Mouse (Mus musculus) mammary gland, adult 2 months (tissue): ENCODE results near the gene Krtap10-4. TPM values are rescaled to one million over a fixed set of nuclear protein-coding genes. Genes with fewer than 3 reads are reported as not detected.

Experiments
- polyA plus RNA-seq: library from polyadenylated mRNA; depleted of rRNA; stranded (reverse); fragments of >200 nt; gene quantifications from 2 replicates; pipeline ENCODE4 v1.2.3, GENCODE M21; 2012; ENCODE audit warnings: low replicate concordance; rRNA removed

Gene Krtap10-4
- not detected in 2 replicates for polyA plus RNA-seq

DNA sequence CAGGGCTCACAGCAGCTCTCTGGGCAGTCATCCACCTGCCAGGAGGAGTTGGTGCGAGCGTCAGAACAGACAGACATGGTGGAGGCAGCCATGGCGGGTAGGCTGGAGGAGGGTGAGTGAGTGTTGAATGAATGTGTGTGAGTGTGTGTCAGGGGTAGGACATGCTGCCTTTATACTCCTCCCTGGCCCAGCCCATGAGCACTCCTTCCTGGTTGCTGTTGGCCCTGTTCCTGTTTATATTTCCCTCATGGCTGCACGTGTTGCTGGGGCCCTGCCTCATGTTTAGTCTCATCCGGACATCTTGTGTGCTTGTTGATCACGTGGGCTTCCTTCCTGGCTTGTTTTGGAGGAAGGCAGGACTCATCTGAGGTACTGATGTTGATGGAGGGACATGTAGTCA lies at the start of gene Krtap10-4:
Gene Krtap10-4, minus strand, starts transcription at position 145 of the 400 bp plus-strand sequence.

DNA sequence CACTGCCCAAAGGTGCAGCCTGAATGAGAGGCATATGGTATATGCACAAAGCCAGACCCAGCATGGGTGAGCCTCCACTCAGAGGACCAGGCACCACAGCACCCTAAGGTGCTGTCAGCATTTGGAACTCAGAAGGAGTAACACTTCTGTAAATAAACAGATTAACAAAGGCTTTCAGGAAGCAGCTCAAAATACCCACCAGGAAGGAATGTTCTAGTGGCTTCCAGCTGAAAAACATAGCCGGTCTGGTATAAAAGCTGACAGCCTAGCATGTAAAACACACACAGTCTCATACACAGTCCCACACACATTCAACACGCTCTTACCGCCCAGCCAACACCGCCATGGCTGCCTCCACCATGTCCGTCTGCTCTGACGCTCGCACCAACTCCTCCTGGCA lies 34.8 kb upstream of the Krtap10-4 start, which contains the start of gene Gm3285:
Gene Gm3285, plus strand, starts transcription at position 301 of the 400 bp plus-strand sequence.

DNA sequence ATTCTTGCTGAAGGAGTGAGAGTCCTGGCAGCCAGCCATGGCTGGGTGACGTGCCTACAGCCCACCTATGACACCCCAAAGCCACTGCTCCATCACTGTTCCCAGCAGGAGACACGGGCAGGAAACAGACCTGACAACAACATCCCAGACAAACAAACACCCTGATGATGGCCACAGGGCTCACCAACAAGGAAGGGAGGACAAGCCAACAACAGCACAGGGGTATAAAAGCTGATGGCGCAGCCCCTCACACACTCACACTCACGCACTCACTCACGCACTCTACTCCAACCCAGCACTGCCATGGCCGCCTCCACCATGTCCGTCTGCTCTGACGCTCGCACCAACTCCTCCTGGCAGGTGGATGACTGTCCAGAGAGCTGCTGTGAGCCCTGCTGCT lies 25.7 kb upstream of the Krtap10-4 start, which contains the start of gene Gm10318:
Gene Gm10318, plus strand, starts transcription at position 301 of the 400 bp plus-strand sequence.

DNA sequence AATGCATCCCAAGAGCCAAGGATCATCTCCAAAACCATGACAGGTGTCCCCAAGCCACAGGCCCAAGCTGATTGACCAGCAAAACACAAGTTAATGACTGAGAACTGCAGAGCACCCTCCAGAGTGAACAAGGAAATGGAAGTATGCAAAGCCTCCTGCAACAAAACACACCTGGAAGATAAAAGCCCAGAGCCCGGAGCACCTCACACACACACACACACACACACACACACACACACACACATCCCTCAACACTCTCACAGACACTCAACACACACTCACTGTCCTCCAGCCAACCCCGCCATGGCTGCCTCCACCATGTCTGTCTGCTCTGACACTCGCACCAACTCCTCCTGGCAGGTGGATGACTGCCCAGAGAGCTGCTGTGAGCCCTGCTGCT lies 19.6 kb upstream of the Krtap10-4 start, which contains the start of gene Gm36176:
Gene Gm36176, plus strand, starts transcription at position 301 of the 400 bp plus-strand sequence.

DNA sequence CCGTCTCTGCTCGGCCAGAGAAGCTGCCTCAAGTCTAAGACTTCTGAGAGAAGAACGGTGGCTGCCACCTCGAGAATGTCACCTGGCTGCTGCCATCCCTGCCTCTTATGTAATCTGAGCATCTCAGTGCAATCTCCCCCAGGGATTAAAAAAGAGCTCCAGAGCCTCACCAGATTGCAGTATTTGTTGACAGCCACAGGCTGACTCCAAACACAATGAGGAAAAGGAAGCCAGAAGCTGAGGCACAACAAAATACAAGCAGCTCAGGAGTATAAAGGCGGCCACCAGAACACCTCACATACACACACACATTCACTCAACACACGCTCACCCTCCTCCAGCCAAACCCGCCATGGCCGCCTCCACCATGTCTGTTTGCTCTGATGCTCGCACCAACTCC lies 8.8 kb upstream of the Krtap10-4 start, which contains the start of gene Krtap10-10:
Gene Krtap10-10, plus strand, starts transcription at position 301 of the 400 bp plus-strand sequence.

DNA sequence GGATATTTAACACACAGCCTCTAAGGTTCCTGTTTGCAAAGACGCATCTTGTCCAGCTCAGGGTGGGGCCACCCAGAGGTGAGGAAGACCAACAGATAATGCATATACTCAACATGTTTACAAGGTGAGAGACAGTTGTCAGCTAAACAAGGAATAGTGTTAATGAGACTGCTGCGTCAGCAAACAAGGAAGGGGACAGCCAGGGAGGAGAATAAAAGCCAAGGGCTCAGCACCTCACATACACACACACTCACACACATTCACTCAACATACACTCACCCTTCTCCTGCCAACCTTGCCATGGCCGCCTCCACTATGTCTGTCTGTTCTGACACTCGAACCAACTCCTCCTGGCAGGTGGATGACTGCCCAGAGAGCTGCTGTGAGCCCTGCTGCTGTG lies 12.5 kb downstream of the Krtap10-4 start, which contains the start of gene Gm2696:
Gene Gm2696, plus strand, starts transcription at position 301 of the 400 bp plus-strand sequence.

DNA sequence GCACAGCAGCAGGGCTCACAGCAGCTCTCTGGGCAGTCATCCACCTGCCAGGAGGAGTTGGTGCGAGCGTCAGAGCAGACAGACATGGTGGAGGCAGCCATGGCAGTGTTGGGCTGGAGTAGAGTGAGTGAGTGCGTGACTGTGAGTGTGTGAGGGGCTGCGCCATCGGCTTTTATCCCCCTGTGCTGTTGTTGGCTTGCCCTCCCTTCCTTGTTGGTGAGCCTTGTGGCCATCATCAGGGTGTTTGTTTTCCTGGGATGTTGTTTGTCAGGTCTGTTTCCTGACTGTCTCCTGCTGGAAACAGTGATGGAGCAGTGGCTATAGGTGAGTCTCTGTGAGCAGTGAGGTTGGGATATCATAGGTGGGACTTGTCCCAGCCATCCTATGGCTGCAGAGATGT lies 15.2 kb downstream of the Krtap10-4 start, which contains the start of gene Gm9507:
Gene Gm9507, minus strand, starts transcription at position 101 of the 400 bp plus-strand sequence.

DNA sequence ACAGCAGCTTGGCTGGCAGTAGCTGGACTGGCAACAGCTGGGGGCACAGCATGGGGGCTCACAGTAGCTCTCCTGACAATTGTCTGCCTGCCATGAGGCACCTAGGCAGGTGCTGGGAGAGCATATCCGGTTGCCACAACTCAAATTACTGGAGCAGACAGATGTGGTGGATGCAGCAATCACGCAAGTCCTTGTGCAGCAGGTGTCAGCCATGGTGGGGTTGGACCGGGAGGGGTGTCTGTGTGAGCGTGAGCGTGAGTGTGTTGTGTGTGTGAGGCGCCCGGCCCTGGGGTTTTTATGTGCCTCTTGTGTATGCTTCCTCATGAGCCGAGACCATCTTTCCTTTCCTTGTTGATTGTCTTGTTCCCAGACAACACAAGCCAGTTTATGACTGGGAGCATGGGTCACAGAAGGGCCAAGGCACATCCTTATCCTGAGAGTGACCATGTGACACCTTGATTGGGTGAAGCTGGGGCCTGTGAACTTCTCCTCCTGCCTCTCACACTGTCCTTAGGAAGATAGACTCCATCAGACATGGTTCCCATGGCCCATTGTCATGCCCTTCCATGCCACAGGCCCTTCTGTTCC lies 27.9 kb downstream of the Krtap10-4 start, which contains the start of gene Gm19668:
Gene Gm19668, minus strand, starts transcription at position 213 of the 588 bp plus-strand sequence.

DNA sequence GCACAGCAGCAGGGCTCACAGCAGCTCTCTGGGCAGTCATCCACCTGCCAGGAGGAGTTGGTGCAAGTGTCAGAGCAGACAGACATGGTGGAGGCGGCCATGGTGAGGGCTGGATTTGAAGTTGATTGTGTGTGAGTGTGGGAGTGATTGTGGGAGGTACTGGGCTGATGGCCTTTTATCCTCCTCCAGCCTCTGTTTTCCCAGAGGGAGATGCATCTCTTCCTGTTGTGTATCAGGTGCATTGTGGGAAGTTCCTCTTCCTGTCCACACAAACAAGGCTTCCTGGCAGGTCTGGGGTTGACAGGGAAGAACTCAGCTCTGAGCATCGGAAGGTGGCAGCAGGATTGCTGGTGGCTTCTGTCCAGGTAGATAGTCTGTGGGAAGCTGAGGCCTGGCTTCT lies 31.9 kb downstream of the Krtap10-4 start, which contains the start of gene Gm9639:
Gene Gm9639, minus strand, starts transcription at position 101 of the 400 bp plus-strand sequence.

DNA sequence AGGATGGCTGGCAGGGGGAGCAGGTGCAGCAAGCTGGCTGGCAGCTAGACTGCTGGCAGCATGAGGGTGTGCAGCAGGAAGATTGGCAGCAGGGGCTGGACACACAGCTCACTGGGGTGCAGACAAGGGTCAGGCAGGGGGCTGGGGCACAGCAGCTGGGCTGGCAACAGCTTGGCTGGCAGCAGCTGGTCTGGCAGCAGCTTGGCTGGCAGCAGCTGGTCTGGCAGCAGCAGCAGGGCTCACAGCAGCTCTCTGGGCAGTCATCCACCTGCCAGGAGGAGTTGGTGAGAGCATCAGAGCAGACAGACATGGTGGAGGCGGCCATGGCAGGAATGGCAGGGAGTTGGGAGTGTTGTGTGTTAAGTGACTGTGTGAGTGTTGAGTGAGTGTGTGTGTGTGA lies 39.0 kb downstream of the Krtap10-4 start, which contains the start of gene Gm7137:
Gene Gm7137, minus strand, starts transcription at position 325 of the 400 bp plus-strand sequence.

DNA sequence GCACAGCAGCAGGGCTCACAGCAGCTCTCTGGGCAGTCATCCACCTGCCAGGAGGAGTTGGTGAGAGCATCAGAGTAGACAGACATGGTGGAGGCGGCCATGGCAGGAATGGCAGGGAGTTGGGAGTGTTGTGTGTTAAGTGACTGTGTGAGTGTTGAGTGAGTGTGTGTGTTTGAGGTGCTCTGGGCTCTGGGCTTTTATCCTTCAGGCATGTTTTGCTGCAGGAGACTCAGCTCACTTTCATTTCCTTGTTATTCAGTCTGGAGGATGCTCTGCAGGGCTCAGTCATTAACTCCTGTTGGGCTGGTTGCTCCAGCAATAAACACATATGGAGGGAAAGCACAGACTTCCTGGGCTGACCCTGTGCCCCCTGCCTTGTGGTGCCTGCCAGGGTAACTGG lies 44.5 kb downstream of the Krtap10-4 start, which contains the start of gene Gm3250:
Gene Gm3250, minus strand, starts transcription at position 101 of the 400 bp plus-strand sequence.

DNA sequence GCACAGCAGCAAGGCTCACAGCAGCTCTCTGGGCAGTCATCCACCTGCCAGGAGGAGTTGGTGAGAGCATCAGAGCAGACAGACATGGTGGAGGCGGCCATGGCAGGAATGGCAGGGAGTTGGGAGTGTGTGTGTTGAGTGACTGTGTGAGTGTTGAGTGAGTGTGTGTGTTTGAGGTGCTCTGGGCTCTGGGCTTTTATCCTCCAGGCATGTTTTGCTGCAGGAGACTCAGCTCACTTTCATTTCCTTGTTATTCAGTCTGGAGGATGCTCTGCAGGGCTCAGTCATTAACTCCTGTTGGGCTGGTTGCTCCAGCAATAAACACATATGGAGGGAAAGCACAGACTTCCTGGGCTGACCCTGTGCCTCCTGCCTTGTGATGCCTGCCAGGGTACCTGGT lies 50.1 kb downstream of the Krtap10-4 start, which contains the start of gene Gm7138:
Gene Gm7138, minus strand, starts transcription at position 101 of the 400 bp plus-strand sequence.

Other genes starting within 250 kb of the Krtap10-4 start
- gene Pttg1ip, start 245.4 kb downstream of the Krtap10-4 start, polyA plus RNA-seq = 156 and 229 TPM in 2 replicates
- 136 and 145 TPM in 2 replicates for gene Sumo3, start 221.0 kb downstream of the Krtap10-4 start, polyA plus RNA-seq
- gene Gm49325, start 220.9 kb downstream of the Krtap10-4 start, polyA plus RNA-seq = not detected in 2 replicates
- gene Ube2g2, start 204.8 kb downstream of the Krtap10-4 start, polyA plus RNA-seq = 37.7 and 49.2 TPM in 2 replicates
- gene Tspear, start 140.5 kb downstream of the Krtap10-4 start, polyA plus RNA-seq = 0.49 and 0.69 TPM in 2 replicates
- gene Gm19402, start 136.3 kb downstream of the Krtap10-4 start, polyA plus RNA-seq = not detected in 2 replicates
- not detected in 2 replicates for gene Gm9508, start 129.9 kb downstream of the Krtap10-4 start, polyA plus RNA-seq
- not detected in 2 replicates for gene Gm10272, start 120.5 kb downstream of the Krtap10-4 start, polyA plus RNA-seq
- gene Gm10024, start 115.6 kb downstream of the Krtap10-4 start, polyA plus RNA-seq = not detected in 2 replicates
- gene Gm10142, start 111.3 kb downstream of the Krtap10-4 start, polyA plus RNA-seq = not detected in 2 replicates
- not detected in 2 replicates for gene Krtap12-1, start 106.5 kb downstream of the Krtap10-4 start, polyA plus RNA-seq
- gene Gm10100, start 100.6 kb downstream of the Krtap10-4 start, polyA plus RNA-seq = not detected in 2 replicates
- not detected in 2 replicates for gene Gm18596, start 84.5 kb downstream of the Krtap10-4 start, polyA plus RNA-seq
- not detected in 2 replicates for gene Gm9736, start 75.7 kb downstream of the Krtap10-4 start, polyA plus RNA-seq
- gene Gm3233, start 67.4 kb downstream of the Krtap10-4 start, polyA plus RNA-seq = not detected in 2 replicates
- not detected in 2 replicates for gene Gm3238, start 55.8 kb downstream of the Krtap10-4 start, polyA plus RNA-seq
- gene Gm7138, start 50.2 kb downstream of the Krtap10-4 start, polyA plus RNA-seq = not detected in 2 replicates
- gene Gm3250, start 44.6 kb downstream of the Krtap10-4 start, polyA plus RNA-seq = not detected in 2 replicates
- gene Gm7137, start 38.9 kb downstream of the Krtap10-4 start, polyA plus RNA-seq = not detected in 2 replicates
- gene Gm9639, start 32.0 kb downstream of the Krtap10-4 start, polyA plus RNA-seq = not detected in 2 replicates
- gene Gm19668, start 28.0 kb downstream of the Krtap10-4 start, polyA plus RNA-seq = not detected in 2 replicates
- not detected in 2 replicates for gene Gm9507, start 15.3 kb downstream of the Krtap10-4 start, polyA plus RNA-seq
- not detected in 2 replicates for gene Gm2696, start 12.4 kb downstream of the Krtap10-4 start, polyA plus RNA-seq
- not detected in 2 replicates for gene Krtap10-10, start 8.9 kb upstream of the Krtap10-4 start, polyA plus RNA-seq
- not detected in 2 replicates for gene Gm36176, start 19.7 kb upstream of the Krtap10-4 start, polyA plus RNA-seq
- not detected in 2 replicates for gene Gm10318, start 25.8 kb upstream of the Krtap10-4 start, polyA plus RNA-seq
- gene Gm3285, start 34.9 kb upstream of the Krtap10-4 start, polyA plus RNA-seq = not detected in 2 replicates
- 3.1 and 4.6 TPM in 2 replicates for gene Lrrc3, start 75.4 kb upstream of the Krtap10-4 start, polyA plus RNA-seq
- 4.3 and 5.9 TPM in 2 replicates for gene Trpm2, start 143.5 kb upstream of the Krtap10-4 start, polyA plus RNA-seq
- gene 1810043G02Rik, start 151.4 kb upstream of the Krtap10-4 start, polyA plus RNA-seq = 44.5 and 83.3 TPM in 2 replicates
- 168 and 171 TPM in 2 replicates for gene Pfkl, start 183.0 kb upstream of the Krtap10-4 start, polyA plus RNA-seq
- 3.0 and 3.2 TPM in 2 replicates for gene Dnmt3l, start 214.9 kb upstream of the Krtap10-4 start, polyA plus RNA-seq
- 1.9 and 5.8 TPM in 2 replicates for gene Aire, start 216.5 kb upstream of the Krtap10-4 start, polyA plus RNA-seq
- 44.8 and 47.5 TPM in 2 replicates for gene Icosl, start 242.2 kb upstream of the Krtap10-4 start, polyA plus RNA-seq